Mouse (Mus musculus) cerebral cortex, adult 2 months (tissue): Measurements from ENCODE around the gene Chad.

ENCODE experiments used
- WGBS: fragments of 180-500 bp; shearing (Covaris S2); methylation state at CpG from one replicate; pipeline ENCODE4 v1.1.7; 2018; 5-methylcytosine and 5-hydroxymethylcytosine counted together

Chad gene

GRCm38 (mm10) chr11:94564437-94565150 lies at the start of gene Chad:
TSS of gene Chad (plus strand) at chr11:94565047.
- WGBS = 20% methylated on average over 35 of the region's 35 CpGs

- 2% methylated on average over 42 of the region's 42 CpGs for WGBS
Measured at GRCm38 (mm10) chr11:94521219-94521843, 43.5 kb upstream of the Chad start, which contains the start of gene Mycbpap. TSS of gene Mycbpap (minus strand) at chr11:94521742.

- 59% methylated on average over 9 of the region's 9 CpGs for WGBS
Measured at GRCm38 (mm10) chr11:94526171-94526879, 38.5 kb upstream of the Chad start.

- WGBS = 44% methylated on average over 3 of the region's 3 CpGs
Measured at GRCm38 (mm10) chr11:94528879-94529278, 36.0 kb upstream of the Chad start.

- 59% methylated on average over 8 of the region's 8 CpGs for WGBS
Measured at GRCm38 (mm10) chr11:94533171-94533570, 31.7 kb upstream of the Chad start.

GRCm38 (mm10) chr11:94538733-94539292 lies 26.0 kb upstream of the Chad start:
- WGBS = 78% methylated on average over 8 of the region's 8 CpGs

- 84% methylated on average over 7 of the region's 7 CpGs for WGBS
Measured at GRCm38 (mm10) chr11:94539761-94540160, 25.1 kb upstream of the Chad start.

- 88% methylated on average over 4 of the region's 4 CpGs for WGBS
Measured at GRCm38 (mm10) chr11:94542400-94542799, 22.4 kb upstream of the Chad start.

GRCm38 (mm10) chr11:94543344-94543743 lies 21.5 kb upstream of the Chad start:
- WGBS = 88% methylated on average over 12 of the region's 12 CpGs

GRCm38 (mm10) chr11:94543932-94544331 lies 20.9 kb upstream of the Chad start:
- WGBS = 10% methylated on average over 9 of the region's 9 CpGs

GRCm38 (mm10) chr11:94544422-94544821 lies 20.4 kb upstream of the Chad start:
- WGBS = 37% methylated on average over 18 of the region's 18 CpGs

GRCm38 (mm10) chr11:94546381-94546780 lies 18.5 kb upstream of the Chad start:
- WGBS = 96% methylated on average over 5 of the region's 5 CpGs

GRCm38 (mm10) chr11:94547271-94547670 lies 17.6 kb upstream of the Chad start:
- 78% methylated on average over 6 of the region's 6 CpGs for WGBS

GRCm38 (mm10) chr11:94548041-94548784 lies 16.6 kb upstream of the Chad start:
- 8% methylated on average over 24 of the region's 24 CpGs for WGBS

GRCm38 (mm10) chr11:94548888-94549690 lies 15.8 kb upstream of the Chad start, which contains the start of gene Rsad1:
TSS of gene Rsad1 (minus strand) at chr11:94549255.
- WGBS = 3% methylated on average over 49 of the region's 49 CpGs

GRCm38 (mm10) chr11:94549691-94550441 lies 15.0 kb upstream of the Chad start:
- WGBS = 47% methylated on average over 10 of the region's 10 CpGs

- WGBS = 63% methylated on average over 5 of the region's 5 CpGs
Measured at GRCm38 (mm10) chr11:94550442-94550744, 14.5 kb upstream of the Chad start.

- 42% methylated on average over 3 of the region's 3 CpGs for WGBS
Measured at GRCm38 (mm10) chr11:94558226-94558625, 6.6 kb upstream of the Chad start.

- 94% methylated on average over 5 of the region's 5 CpGs for WGBS
Measured at GRCm38 (mm10) chr11:94563383-94563782, 1.5 kb upstream of the Chad start.

- WGBS = 66% methylated on average over 5 of the region's 5 CpGs
Measured at GRCm38 (mm10) chr11:94563821-94564220, 1.0 kb upstream of the Chad start.
